Mouse (Mus musculus) spleen, postnatal 14 days (tissue): ENCODE data around the gene Prnp.

Experiments
- DNase-seq, 2 experiments: peaks; one replicate each; pipeline ENCODE4 v3.0.0; 2021 to 2022; ENCODE audit warnings: low spot score in 2 of 2

Prnp gene

GRCm38 (mm10) chr2:131909683-131910572, at the start of gene Prnp, which contains the start of gene Prn:
TSS of gene Prnp (plus strand) at chr2:131909928.
TSS of gene Prn (plus strand) at chr2:131909957.
- peak; percentile 86 to 87 for DNase-seq

DNA sequence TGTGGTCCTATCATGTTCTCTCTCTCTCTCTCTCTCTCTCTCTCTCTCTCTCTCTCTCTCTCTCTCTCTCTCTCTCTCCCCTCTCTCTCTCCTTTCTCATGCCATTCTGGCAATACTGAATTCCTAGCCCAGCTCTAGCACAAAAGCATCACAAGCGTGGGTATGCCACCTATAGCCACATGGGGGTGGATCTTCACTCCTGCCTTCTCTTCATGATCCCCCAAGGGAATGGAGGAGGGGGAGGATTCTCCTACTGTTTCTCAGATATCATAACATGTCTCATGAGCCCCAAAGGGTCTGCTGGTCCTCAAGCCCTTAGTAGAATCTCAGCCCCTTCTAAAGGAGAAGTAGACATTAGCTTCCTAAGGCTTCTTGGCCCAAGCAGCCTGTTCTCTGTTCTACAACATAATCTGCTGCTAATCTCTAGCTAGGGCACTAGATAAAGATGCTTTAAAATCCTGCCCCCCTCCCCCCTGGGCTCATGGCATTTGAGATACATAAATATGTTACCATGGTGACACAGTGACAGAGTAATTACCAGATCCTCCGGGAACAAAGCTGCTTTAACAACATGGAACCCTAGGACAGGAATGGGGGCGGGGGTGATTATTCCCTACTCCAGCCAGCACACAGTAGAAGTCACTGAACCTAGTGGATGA, 47.0 kb upstream of the Prnp start:
- DNase-seq, result no peak

DNA sequence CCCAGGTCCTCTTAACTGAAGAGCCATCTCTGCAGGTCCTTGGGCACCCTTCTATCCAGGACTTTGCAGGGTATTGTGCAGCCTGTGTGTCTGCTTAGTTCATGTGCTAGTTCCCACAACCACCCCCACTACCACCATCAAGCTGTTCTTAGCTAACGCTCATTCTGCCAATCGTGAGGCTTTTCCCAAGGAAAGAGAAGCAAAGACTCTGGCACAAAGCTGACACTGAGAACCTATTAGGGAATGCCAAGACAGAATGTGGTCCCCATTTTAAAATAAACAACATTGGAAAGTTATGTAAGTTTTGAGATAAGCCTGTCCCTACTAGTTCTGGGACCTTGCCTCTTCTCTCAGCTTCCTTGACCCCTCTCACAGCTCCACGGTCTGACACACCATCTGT, 46.3 kb upstream of the Prnp start:
- DNase-seq, result no peak

GRCm38 (mm10) chr2:131864262-131864796, 45.4 kb upstream of the Prnp start:
- no peak for DNase-seq

- no peak for DNase-seq
These were observed 43.1 kb upstream of the Prnp start for GRCm38 (mm10) chr2:131866676-131867075.

- no peak for DNase-seq
These were observed 40.7 kb upstream of the Prnp start for GRCm38 (mm10) chr2:131868983-131869382.

DNA sequence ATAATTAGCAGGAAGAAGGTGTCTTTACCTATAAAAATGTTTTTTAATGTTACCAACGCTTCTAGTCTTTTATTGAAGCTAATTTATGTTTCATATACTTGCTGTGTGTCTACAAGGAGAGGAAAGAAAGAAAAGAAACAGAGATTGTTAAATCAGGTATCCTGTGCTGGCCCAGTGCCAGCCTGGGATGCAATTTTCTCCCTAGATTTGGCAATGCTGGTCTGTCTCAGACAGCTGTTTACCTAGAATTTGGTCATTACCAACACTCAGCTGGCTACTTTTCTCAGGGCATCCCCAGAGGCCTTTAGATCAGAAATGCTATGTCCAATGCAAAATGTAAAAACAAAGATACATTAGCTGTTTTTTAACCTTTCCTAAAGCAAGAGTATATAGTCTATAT, 36.4 kb upstream of the Prnp start:
- no peak for DNase-seq

DNA sequence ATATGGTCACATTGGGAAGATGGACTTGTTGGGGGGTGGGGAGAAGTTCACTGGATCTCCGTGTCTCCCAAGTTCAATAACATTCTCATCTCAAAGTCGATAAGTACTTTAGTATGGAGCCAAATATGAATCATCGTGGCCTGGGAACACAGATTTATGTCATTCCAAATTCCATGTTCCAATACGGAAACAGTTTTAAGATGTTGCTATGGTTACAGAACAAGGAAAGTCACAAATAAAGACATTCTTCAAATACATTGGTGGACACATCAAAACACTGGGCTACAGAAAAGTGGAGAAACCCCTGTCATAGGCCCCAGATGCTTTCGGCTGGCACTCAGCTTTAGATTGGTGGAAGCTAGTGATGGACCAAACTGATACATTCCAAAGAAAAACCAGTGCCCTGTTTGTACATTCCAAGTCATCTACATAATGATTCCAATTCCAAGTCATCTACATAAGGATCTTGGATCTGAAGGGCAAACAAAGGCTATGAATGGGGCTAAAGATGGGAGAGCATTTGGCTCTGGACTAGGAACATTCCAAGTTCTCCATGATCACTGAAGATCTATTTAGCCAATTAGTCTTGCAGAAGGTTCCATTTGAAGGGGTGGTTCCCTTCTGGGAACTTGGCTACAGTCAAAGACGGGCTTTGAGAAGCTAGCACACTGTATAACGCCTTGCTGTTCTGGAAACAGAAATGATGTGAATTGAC, 33.0 kb upstream of the Prnp start:
- no peak for DNase-seq

- DNase-seq, result no peak
These were observed 28.0 kb upstream of the Prnp start for GRCm38 (mm10) chr2:131881766-131882165.

DNA sequence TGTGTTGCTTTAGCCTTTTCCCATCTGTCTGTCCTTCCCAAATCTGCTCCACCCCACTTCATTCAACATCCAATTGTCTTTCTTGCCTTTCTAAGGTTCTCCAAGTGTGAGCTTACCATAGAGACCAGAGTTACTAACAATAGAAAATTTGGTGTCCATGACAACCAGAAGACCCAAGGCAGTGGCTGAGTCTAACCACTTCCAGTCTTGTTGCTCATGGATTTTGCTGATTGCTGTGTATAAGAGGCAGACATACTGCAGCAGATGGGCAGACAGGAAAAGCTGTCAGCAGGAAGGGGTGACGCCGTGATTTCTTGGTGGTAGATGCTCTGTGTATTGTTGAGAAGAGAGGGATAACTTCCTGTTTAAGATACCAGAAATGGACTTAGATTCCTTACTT, 26.6 kb upstream of the Prnp start:
- no peak for DNase-seq

- no peak for DNase-seq
These were observed 23.1 kb upstream of the Prnp start for GRCm38 (mm10) chr2:131886503-131887160.

GRCm38 (mm10) chr2:131888233-131888632, 21.5 kb upstream of the Prnp start:
- DNase-seq, result no peak

- DNase-seq, result no peak
These were observed 17.2 kb upstream of the Prnp start for GRCm38 (mm10) chr2:131892534-131892933.

- no peak for DNase-seq
These were observed 14.6 kb upstream of the Prnp start for GRCm38 (mm10) chr2:131895106-131895505.

DNA sequence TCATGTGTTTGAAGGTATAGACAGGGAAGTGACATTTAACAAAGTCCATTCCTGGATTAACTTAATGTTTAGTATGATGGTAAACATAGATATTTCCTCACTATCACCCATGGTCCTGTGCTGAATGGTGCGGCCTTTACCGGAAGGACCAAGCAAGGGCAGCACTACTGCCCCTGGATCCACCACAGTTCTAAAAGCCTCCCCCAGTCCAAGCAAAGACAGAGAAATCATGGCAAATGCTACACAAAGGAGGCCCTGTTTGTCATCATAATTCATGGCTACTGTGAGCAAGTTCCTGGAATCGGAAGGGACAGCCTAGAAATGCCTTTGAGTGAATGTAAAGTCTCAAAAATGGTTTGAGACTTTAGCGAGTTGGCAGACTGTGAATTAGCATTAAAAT, 13.7 kb upstream of the Prnp start:
- no peak for DNase-seq

DNA sequence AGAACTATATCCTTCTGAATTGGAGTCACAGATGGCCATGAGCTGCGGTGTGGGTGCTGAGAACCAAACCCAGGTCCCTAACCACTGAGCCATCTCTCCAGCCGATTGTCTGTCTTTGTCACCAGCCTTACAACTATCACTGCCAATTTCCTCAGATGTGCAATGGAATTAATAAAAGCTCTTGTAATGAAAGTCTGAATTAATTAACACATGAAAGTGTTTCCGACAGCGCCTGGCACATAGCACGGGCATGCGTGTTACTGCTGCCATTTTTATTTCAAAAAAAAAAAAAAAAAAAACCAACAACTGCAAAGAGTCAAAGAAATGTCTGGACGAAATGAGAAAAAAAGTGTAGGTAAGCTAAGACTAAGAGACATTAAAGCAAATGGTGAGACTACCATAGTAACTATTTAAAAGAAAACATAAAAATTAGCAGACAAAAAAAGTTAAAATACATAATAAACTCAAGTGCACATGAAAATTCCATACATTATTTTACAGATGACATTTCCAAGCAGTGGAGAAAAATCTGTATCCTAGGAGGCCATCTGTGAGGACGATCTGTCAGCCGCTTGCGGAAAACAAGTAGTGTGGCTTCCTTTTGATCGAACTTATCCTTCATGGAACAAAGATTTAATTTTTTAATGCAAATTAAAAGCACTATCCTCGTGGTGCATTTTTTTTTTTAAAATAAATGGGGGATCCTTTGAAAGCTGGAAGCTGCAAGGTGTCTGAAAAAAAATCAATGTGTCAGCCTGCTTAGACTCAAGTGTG, 12.2 kb upstream of the Prnp start:
- DNase-seq, result no peak

- no peak for DNase-seq
These were observed 7.3 kb upstream of the Prnp start for GRCm38 (mm10) chr2:131902423-131902822.

DNA sequence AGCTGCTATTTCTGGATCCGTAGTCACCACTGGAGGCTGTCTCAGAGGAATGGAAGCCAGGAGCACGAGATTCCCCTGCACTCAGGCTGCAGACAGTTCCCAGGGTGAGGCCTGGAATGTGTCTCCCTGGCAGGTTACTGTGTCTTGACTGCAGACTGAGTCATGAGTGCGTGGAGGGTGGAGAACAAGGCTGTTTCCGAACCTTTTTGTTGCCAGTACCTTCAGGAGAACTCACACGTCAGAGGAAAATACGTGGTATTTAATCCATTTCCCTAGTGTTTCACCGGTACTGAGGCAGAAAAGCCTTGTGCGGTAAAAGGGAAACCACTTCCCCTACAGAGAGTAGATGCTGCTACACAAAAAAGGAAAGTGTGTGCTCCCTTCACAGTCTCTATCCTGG, 6.9 kb upstream of the Prnp start:
- no peak for DNase-seq

DNA sequence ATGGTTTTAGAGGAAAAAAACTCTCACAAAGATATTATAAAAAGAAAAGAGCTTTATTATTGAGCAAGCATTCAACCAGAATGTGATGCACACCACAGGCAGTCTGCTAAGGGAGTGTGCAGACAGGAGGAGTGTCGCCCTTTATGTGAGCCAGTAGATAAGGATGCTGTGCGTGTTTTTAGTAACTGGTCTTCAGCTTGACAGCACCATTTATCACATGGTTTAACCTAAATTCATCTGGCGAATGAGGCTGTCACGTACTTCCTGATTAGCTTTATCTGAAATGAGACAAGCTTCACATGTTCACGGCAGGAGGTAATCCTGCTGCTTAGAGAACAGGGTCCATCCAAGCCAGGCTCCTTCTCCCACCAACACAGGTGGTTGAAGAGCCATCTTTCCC, 4.7 kb upstream of the Prnp start:
- DNase-seq, result no peak

DNA sequence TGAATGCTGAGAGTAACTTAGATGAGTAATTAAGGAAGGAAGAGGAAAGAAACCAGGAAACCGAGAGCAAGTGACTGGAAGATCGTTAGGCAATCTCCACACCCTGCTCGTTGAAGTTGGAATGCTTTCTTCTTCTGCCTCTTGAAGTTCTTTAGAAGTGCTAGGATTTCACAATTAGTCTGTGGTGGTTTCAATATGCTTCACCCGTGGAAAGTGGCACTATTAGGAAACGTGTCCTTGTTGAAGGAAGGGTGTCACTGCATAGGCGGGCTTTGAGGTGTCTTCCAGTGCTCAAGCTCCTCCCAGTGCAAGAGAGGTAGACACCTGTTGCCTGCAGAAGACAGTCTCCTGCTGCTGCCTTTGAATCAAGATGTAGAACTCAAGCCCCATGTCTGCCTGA, 4.0 kb upstream of the Prnp start:
- no peak for DNase-seq

DNA sequence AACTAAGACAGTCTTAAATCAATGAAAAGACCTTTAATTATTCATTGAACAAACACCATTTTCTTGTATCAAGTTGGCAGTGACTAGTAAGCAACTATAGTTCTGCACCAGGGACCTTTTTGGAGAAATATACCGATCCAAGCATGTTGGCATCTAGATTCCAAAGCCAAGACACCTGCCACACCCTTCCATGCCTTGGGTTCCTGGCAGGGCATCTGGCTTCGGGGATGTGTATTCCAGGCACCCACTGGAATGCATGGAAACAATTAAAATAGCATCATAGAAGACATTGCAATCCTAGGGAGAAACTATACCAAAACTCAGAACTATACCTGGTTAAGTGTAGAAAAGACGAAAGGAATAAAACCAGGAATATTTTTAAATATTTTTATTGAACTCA, 3.5 kb upstream of the Prnp start:
- no peak for DNase-seq
